Mouse (Mus musculus) urinary bladder, postnatal 14 days (tissue): ENCODE data around the gene Gm45713.
"Not testable (repeated sequence)": the region's sequence is repeated elsewhere in the genome, so short reads cannot be mapped to it uniquely, and the experiment has no call there.

Experiments
- DNase-seq: peaks from one replicate; pipeline ENCODE4 v3.0.0; 2021; ENCODE audit warnings: low spot score

The Gm45713 gene

GRCm38 (mm10) chr7:45135993-45136567 is at the start of gene Gm45713, which contains the start of gene Flt3l:
Gene Gm45713 (minus strand): TSS chr7:45136231.
Gene Flt3l (minus strand): TSS chr7:45136432.
- peak; percentile 93 for DNase-seq

GRCm38 (mm10) chr7:45183672-45184071 is 47.6 kb upstream of the Gm45713 start:
- DNase-seq, result no peak

- no peak for DNase-seq
Observed at GRCm38 (mm10) chr7:45182606-45183005, 46.6 kb upstream of the Gm45713 start.

GRCm38 (mm10) chr7:45182199-45182601 is 46.2 kb upstream of the Gm45713 start:
- peak; percentile 89 for DNase-seq

GRCm38 (mm10) chr7:45181540-45181939 is 45.5 kb upstream of the Gm45713 start:
- DNase-seq, result no peak

GRCm38 (mm10) chr7:45180896-45181477 is 45.0 kb upstream of the Gm45713 start, which contains the start of gene Pth2:
Gene Pth2 (plus strand): TSS chr7:45180995.
- DNase-seq, result no peak

- no peak for DNase-seq
Observed at GRCm38 (mm10) chr7:45179469-45179868, 43.4 kb upstream of the Gm45713 start, which contains the start of gene Gfy. Gene Gfy (minus strand): TSS chr7:45179569.

- no peak for DNase-seq
Observed at GRCm38 (mm10) chr7:45178550-45178949, 42.5 kb upstream of the Gm45713 start.

GRCm38 (mm10) chr7:45176356-45176755 is 40.3 kb upstream of the Gm45713 start:
- DNase-seq, result no peak

- no peak for DNase-seq
Observed at GRCm38 (mm10) chr7:45175929-45176328, 39.9 kb upstream of the Gm45713 start.

GRCm38 (mm10) chr7:45175398-45175797 is 39.4 kb upstream of the Gm45713 start:
- DNase-seq, result no peak

- DNase-seq, result no peak
Observed at GRCm38 (mm10) chr7:45174567-45175280, 38.7 kb upstream of the Gm45713 start.

- not testable (repeated sequence) for DNase-seq
Observed at GRCm38 (mm10) chr7:45173772-45174171, 37.7 kb upstream of the Gm45713 start.

GRCm38 (mm10) chr7:45172974-45173373 is 36.9 kb upstream of the Gm45713 start:
- no peak for DNase-seq

GRCm38 (mm10) chr7:45169495-45169894 is 33.5 kb upstream of the Gm45713 start:
- DNase-seq, result no peak

- no peak for DNase-seq
Observed at GRCm38 (mm10) chr7:45168656-45169055, 32.6 kb upstream of the Gm45713 start.

- DNase-seq, result no peak
Observed at GRCm38 (mm10) chr7:45167761-45168445, 31.9 kb upstream of the Gm45713 start.

- DNase-seq, result no peak
Observed at GRCm38 (mm10) chr7:45166950-45167401, 30.9 kb upstream of the Gm45713 start.

GRCm38 (mm10) chr7:45165701-45166100 is 29.7 kb upstream of the Gm45713 start:
- DNase-seq, result no peak

- no peak for DNase-seq
Observed at GRCm38 (mm10) chr7:45164833-45165232, 28.8 kb upstream of the Gm45713 start.

GRCm38 (mm10) chr7:45163735-45164490 is 27.9 kb upstream of the Gm45713 start, which contains the start of gene Slc17a7:
Gene Slc17a7 (plus strand): TSS chr7:45163949.
- peak; percentile 38 for DNase-seq
